Mouse (Mus musculus) bone marrow macrophage, adult 2 months (primary cell): ENCODE results near the gene Ggps1. TPM values are rescaled to one million over a fixed set of nuclear protein-coding genes. Genes with fewer than 3 reads are reported as not detected.

Experiments used
- H3K27ac ChIP-seq: 2 replicates; pipeline ENCODE4 v1.5.1; 2012; ENCODE audit warnings: low read depth, low read length; ENCODE audit not compliant: insufficient read depth
- H3K4me1 ChIP-seq: 2 replicates; pipeline ENCODE4 v1.6.1; 2012; ENCODE audit warnings: low read length; ENCODE audit not compliant: control insufficient read depth, insufficient read depth
- H3K4me3 ChIP-seq: 2 replicates; pipeline ENCODE4 v1.5.1; 2012; ENCODE audit warnings: mild to moderate bottlenecking, low read length, moderate library complexity; ENCODE audit not compliant: insufficient read depth
- CTCF ChIP-seq: IDR thresholded peaks from 2 replicates; pipeline ENCODE4 v1.5.1; 2012; ENCODE audit warnings: low read depth, mild to moderate bottlenecking, low read length, moderate library complexity
- POLR2A ChIP-seq: IDR thresholded peaks from 2 replicates; pipeline ENCODE4 v1.6.1; 2012; ENCODE audit warnings: mild to moderate bottlenecking, low read depth, low read length, borderline replicate concordance
- polyA plus RNA-seq: library from polyadenylated mRNA; stranded (reverse); fragments of >200 nt; gene quantifications from 2 replicates; pipeline ENCODE4 v1.2.4, GENCODE M21; 2012; ENCODE audit not compliant: missing spikeins, insufficient read depth, insufficient read length

Gene Ggps1
- polyA plus RNA-seq: 26.6 and 29.9 TPM in 2 replicates

DNA sequence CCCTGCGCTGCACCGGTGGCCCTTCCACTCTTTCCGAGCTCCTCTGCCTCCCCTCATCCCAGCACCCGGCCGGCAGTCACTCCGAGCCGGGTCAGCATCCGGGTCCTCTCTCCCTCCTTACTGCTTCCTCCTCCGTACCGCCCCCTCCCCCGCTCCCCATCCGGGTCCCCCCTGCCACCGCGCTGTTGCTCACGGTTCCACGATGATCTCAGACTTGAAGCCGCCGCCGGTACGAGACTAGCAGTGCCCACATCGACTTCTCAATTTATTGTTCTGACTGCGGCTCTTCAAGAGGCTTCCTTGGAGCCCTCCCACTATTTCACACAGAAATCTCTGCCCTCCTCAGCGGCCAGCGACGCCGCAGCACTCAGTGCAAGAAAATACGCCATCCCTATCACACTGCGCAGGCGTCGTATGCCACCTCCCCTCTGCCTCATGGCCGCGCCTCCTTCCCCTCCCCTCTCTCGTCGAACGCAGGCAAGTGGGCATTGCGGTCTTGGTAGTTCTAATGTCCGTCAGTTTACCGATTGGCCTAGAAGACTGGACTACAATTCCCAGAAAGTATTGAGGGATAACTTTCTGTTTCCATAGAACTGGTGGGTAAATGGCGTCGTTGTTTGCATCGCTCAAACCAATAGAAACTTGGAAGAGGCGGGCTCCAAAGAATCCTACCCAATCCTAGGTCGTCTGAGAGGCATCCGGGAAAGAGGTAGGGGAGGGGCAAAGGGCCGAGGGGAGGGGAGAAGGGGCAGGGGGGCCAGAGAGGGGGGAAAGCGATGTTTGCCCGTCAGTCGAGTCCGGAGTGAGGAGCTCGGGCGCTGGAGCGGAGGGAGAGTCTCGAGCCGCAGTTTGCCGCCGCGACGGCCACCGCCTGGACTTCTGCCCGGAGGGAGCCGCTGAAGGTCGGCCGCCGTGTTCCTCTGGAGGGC is at the start of gene Ggps1, which contains the start of gene Arid4b:
TSS of gene Ggps1 (minus strand) at position 476 of the 929 bp plus-strand sequence.
TSS of gene Arid4b (plus strand) at position 220 of the 929 bp plus-strand sequence.
- peaks cover 13% of the 10 kb centered on the region for H3K4me1 ChIP-seq
- TF ChIP-seq CTCF (no peak), POLR2A (no peak)
- H3K27ac ChIP-seq: peak within 1 kb of the TSS; percentile 76

DNA sequence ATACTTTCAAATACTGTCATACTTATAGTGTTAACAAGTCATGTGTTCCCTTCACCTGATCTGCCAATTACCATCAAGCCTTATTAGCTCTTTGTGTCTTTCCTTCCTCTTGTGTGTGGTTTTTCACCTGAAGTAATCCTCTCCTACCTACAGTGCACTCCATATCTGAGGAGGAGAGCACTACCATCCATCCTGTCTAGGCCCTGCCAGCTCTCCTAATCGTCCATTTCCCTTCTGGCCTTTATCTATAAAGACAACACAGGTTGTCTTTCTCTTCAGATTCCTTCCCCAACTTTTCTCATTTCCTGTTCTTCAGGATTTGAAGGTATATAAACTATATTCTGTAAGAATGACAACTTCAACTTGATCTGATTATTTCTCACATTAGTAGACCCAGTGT is 47.9 kb upstream of the Ggps1 start:
- TF ChIP-seq CTCF (no peak), POLR2A (no peak)
- Histone ChIP-seq H3K4me3 (no peak overlapping the region), H3K27ac (no peak overlapping the region), H3K4me1 (no peaks in the 10 kb centered on the region)

More for the DNA sequence above, at the start of gene Ggps1, which contains the start of gene Arid4b:
- peak within 1 kb of the TSS; percentile 85 for H3K4me3 ChIP-seq

DNA sequence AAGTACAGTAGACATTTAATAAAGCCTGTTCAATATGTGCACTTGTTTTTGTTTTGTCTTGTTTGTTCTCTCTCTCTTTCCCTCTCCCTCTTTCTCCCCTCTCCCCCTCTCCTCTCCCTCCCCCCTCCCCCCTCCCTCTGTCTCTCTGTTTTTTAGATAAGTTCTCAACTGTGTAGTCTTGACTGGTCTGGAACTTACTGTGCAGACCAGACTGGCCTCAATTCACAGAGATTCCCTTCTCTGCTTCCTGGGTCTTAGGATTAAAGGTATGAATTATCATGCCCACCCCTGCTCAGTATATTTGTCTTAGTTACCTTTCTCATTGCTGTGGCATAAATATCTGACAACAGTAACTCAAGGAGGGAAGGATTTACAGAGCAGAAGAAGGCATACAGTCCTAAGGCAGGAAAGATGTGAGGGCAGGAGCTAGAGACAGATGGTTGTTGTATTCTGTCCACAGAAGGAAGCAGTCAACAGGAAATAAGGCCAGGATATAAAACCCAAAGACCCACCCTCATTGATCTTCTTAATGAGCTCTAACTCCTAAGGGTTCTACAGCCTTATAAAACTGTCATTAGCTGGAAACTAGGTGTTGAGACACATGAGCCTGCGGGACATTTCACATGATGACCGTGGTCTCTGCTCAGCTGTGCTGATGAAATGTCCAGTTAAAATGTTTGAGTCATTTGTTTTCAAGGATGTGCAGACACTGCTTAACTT is 47.0 kb upstream of the Ggps1 start:
- H3K27ac ChIP-seq: no peak overlapping the region
- no peak overlapping the region for H3K4me3 ChIP-seq
- no peaks in the 10 kb centered on the region for H3K4me1 ChIP-seq
- TF ChIP-seq CTCF (no peak), POLR2A (no peak)

DNA sequence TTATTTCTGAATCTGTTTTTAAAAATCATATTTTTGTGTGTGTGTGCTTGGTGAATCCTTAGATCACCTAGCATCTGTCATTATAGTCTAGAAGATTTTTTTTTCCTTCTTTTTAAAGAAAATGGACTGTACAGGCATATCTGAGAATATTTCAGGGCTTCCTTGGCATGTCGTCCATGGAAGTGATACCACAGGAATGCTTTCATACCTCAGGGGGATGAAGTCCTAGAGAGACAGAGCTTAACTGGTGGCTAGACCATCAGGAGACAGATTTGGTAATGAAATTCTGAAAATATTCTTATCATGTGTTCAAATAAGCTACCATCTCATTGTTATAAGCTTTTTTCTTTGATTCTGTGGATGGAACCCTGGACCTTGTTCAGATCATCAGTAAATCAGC is 39.7 kb upstream of the Ggps1 start:
- H3K4me3 ChIP-seq: no peak overlapping the region
- no peak overlapping the region for H3K27ac ChIP-seq
- TF ChIP-seq POLR2A (no peak), CTCF (no peak)
- H3K4me1 ChIP-seq: no peaks in the 10 kb centered on the region

DNA sequence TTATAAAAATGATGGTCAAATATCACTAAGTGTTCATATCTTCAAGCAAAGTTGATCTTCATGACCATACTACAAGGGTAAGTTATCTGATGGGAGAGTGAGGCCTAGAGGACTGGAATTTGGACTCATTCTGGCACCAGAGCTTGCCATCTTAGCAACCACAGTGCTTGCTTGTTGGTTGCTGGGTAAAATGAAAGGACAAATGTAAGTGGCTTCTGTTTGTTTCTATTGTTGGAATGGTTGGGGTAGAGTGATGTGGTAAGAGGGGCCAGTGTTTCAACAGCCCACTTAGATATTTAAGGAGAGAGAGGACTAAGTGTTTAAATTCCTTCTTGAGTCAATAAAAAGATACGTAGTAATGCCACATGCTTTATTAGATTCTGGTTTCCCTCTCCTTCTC is 25.4 kb upstream of the Ggps1 start:
- TF ChIP-seq POLR2A (no peak), CTCF (no peak)
- Histone ChIP-seq H3K4me3 (no peak overlapping the region), H3K4me1 (no peaks in the 10 kb centered on the region), H3K27ac (no peak overlapping the region)

DNA sequence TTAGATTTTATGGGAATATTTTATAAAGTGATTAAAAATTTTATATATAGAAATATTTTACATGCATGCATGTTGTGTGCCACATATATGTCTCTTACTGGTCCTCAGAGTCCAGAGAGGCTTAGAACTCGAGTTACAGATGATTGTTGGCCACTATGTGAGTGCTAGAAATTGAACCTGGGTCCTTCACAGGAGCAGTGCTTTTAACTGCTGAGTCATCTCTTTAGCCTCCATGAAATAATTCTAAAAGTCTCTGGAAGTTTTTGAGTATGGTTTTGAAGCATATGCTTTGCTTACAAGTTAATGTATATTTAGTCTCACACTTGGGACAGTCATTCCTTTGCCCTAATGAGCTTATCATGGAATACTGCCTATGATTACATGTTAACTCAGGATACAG is 12.0 kb upstream of the Ggps1 start:
- Histone ChIP-seq H3K4me3 (no peak overlapping the region), H3K4me1 (no peaks in the 10 kb centered on the region), H3K27ac (no peak overlapping the region)
- no peak for TF ChIP-seq POLR2A
- TF ChIP-seq CTCF: no peak

DNA sequence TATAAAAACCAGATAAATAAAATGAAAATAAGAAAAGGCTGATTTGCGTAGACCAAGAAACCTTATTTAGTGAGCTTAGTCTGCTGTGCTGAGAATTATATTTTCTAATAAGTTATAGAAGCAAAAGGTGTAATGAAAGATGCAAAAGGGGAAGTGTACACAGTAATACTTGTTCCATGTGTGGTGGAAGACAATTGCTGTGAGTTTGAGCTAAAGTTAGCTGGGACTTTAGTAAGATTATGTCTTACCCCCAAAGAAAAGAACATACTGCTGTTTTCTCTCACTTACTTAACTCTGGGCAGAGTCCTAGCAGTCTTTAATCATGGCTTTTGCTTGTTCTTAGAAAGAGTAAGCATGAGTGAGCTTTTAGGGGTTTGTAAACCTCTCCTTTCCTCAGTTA is 11.1 kb upstream of the Ggps1 start:
- no peak overlapping the region for H3K27ac ChIP-seq
- H3K4me1 ChIP-seq: no peaks in the 10 kb centered on the region
- no peak for TF ChIP-seq POLR2A
- no peak for TF ChIP-seq CTCF
- H3K4me3 ChIP-seq: no peak overlapping the region

DNA sequence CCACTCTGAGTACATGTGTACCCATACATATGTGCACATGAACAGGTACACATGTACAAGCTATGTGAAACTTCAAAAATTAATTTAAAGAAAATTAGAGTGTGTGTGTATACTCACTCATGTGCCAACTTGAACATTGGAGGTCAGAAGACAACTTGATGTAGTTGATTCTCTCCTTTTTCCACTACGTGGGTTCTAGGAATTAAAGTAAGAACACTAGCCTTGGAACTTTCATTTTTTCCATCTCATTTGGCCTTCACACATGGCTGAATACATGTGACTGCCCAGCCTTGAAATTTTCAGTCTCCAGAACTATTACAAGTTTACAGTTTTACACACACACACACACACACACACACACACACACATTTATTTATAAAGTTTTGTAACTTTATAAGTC is 6.0 kb upstream of the Ggps1 start:
- Histone ChIP-seq H3K4me3 (no peak overlapping the region), H3K4me1 (peaks cover 11% of the 10 kb centered on the region), H3K27ac (no peak overlapping the region)
- no peak for TF ChIP-seq POLR2A
- TF ChIP-seq CTCF: no peak

DNA sequence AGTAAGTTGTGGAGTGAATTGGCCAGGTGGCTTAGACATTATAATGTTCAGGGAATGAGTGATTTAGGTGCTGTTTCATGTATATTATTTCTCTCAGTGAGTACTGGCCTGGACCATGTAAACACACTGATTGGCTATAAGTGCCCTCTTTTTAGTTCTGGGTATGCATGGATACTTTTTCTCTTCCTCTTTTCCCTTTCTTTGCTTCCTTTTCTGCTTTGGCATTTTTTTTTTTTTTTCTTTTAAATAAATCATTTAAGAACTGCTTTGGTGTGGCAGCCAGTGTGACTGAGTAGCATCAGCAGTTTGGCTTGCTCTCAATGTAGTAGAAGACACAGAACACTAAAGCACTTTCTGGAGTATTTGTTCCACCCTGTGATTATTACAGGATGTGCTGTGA is 4.7 kb upstream of the Ggps1 start:
- Histone ChIP-seq H3K4me1 (peaks cover 11% of the 10 kb centered on the region), H3K4me3 (no peak overlapping the region), H3K27ac (no peak overlapping the region)
- no peak for TF ChIP-seq CTCF
- TF ChIP-seq POLR2A: no peak

DNA sequence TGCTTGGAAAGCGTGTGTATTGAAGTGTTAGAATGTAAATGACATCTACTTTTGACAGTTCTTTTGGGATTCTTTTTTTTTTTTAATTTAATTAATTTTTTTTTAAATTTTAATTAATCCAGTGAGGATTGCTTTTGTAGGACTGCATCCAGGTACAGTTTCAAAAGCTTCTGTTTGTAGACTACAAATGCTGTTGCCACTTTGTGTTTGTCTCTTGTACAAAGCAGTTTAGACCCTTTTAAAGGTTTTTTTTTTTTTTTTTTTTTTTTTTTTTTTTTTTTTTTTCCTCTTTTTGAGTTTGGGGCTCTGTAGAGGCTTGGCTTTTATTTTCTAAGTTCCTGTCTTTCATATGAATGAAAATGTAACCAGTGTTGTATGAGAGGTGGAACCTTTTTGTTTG is 2.4 kb upstream of the Ggps1 start:
- no peak overlapping the region for H3K27ac ChIP-seq
- no peak for TF ChIP-seq POLR2A
- TF ChIP-seq CTCF: no peak
- no peak overlapping the region for H3K4me3 ChIP-seq
- H3K4me1 ChIP-seq: peaks cover 17% of the 10 kb centered on the region
